16 mouse cellular contexts compared by ENCODE assay signal in genomic region chr7:118927279-118927678, GRCm38 (mm10).
"Had no signal": no experiment of that assay in that cellular context is flagged by ENCODE, and none has a peak within 500 bp of the region (broad histone marks: within the 10 kb centered on the region; RNA-seq: fewer than 3 reads in every experiment).

No protein-coding gene starts in this region.

- DNase-seq: retina, postnatal 1 day; right cerebral cortex, adult 18-20 months; right cerebral cortex, postnatal 14 days; right cerebral cortex, postnatal 25 days; right cerebral cortex, postnatal 4 days; spleen, adult 18-20 months; thymus, adult 18-20 months; thymus, adult 2 months; thymus, postnatal 14 days; thymus, postnatal 25 days; thymus, postnatal 36 days; thymus, postnatal 4 days had no signal

- H3K4me3 ChIP-seq: neural tube, embryonic 13.5 days; neural tube, embryonic 15.5 days; stomach, embryonic 15.5 days had no signal

- H3K27ac ChIP-seq: neural tube, embryonic 13.5 days; neural tube, embryonic 15.5 days; stomach, embryonic 15.5 days; stomach, postnatal 0 days had no signal
